Mouse (Mus musculus) spleen, postnatal 14 days (tissue): ENCODE data around the gene Noa1.
A peak's percentile ranks its signal among the peaks of the same experiment; 100 is the strongest.

ENCODE experiments used
- DNase-seq, 2 experiments: peaks; one replicate each; pipeline ENCODE4 v3.0.0; 2021 to 2022; ENCODE audit warnings: low spot score in 2 of 2

Noa1 gene

GRCm38 (mm10) chr5:77254402-77254801, 55.5 kb downstream of the Noa1 start:
- no peak for DNase-seq

DNA sequence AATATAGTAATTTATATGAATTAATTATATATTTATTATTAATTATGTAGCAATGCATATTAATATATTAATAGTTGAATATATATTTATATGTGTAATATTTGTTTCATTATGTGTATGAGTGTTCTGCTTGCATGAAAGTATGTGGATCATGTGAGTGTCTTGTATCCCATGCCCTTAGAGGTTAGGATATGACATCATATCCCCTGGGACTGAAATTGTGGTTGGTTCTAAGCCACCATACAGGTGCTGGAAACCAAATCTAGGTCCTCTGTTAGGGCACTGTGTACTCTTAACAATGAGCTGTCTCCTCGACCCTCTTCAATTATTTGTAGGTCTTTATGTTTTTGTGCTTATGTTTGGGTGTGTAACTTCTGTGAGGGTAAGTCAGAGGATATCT, 56.7 kb downstream of the Noa1 start:
- DNase-seq = no peak

DNA sequence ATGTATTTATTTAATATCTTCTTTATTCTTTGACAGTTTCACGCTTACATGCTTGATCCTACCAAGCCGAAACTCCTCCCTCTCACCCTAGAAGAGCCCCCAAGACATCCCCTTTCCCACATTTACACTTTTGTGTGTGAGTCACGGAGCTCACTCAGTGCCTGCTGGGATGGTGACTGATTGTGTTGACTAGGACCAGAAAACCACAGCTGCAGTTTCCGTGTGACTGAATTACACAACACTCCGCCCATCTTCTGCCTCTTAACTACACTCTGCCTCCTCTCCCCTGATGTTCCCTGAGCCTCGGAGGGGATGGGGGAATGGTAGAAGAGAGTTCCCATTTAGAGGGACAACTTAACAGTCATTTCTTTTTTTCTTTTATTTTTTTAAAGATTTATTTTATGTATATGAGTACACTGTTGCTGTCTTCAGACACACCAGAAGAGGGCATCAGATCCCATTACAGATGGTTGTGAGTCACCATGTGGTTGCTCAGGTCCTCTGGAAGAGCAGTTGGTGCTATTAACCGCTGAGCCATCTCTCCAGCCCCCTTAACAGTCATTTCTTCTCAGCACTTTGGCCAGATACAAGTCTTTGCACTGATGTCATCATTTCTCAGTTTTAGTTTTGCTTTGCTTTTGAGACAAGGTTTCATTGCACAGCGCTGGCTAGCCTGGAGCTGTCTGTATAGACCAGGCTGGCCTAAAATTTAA, 57.6 kb downstream of the Noa1 start:
- DNase-seq = no peak

GRCm38 (mm10) chr5:77251656-77252055, 58.2 kb downstream of the Noa1 start:
- no peak for DNase-seq

DNA sequence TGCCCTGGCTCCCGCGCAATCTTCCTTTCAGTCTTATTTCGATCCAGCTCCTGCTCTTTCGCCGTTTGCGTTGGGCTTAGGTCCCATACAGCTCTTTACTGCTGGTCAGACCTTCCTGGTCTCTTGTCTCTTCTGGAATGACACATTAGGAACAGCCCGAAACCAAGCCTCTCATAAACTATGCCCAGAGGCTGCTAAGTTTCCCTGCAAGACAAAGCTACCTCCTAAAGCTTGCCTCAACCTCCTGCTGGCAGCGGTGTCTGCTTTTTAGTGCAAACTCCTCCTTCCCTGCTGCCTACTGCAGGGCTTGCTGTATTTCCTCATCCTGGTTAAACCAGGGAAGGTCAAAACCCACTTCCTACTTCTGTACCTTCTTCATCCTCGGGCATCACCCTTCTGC, 59.8 kb downstream of the Noa1 start:
- DNase-seq = no peak

DNA sequence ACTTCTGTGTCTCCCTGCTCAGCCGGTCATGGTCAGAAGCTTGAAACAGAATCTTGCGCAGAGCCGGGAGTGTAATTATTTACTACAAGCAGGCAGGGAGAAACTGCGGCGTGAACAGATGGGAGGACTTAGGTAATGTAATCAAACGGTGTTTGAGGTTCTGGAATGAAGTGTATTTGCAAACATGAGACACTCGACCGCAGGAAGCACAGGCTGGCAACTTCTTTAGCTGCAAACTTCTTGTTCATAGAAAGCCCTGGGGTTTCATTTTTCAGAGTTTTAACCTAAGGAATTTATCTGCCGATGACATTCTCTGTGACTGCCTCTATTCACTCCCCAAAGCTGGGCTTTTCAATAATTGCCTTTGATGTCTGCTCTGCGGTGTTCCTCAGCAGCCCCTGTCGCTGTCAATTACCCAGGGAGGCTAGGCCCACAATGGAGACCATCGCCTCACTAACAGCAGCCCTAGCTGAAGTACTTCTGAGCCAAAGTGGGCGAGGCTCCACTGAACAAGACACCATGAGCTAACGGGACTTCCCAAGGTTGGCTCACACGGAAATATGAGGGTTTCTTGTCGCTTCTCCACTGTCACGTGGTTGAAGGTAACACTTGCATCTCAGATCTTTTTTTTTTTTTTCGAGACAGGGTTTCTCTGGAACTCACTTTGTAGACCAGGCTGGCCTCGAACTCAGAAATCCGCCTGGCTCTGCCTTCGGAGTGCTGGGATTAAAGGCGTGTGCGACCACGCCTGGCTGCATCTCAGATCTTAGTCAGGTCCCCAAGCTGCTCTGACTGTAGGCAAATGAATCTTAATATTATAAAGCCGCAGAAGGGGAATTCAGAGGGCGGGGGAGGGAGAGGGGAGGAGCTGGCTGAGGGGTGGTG, 63.9 kb downstream of the Noa1 start:
- DNase-seq = peak in 1 of 2 experiments; percentile 12

- no peak for DNase-seq
Measured at GRCm38 (mm10) chr5:77245463-77245786, 64.5 kb downstream of the Noa1 start.

- DNase-seq = no peak
Measured at GRCm38 (mm10) chr5:77244331-77244987, 65.4 kb downstream of the Noa1 start.
